Mouse (Mus musculus) heart, embryonic 13.5 days (tissue): ENCODE measurements around the gene Capn15. TPM values are rescaled to one million over a fixed set of nuclear protein-coding genes. Genes with fewer than 3 reads are reported as not detected.

Experiments used
- ATAC-seq: fragments of 200-750 bp; cut with Nextera tagmentation; 2 replicates; pipeline ENCODE4 v1.8.0; 2017; ENCODE audit warnings: moderate TSS enrichment; ENCODE audit not compliant: insufficient number of reproducible peaks, low FRiP score, low TSS enrichment; ENCODE audit errors: extremely low read depth
- H3K27ac ChIP-seq: fragments of 300-500 bp; sonication (generic); replicated peaks from 2 replicates; pipeline ENCODE4 v1.5.1; 2015; ENCODE audit warnings: moderate library complexity, mild to moderate bottlenecking, inconsistent platforms
- H3K27me3 ChIP-seq: fragments of 300-500 bp; sonication (generic); replicated peaks from 2 replicates; pipeline ENCODE4 v1.6.1; 2015; ENCODE audit warnings: mild to moderate bottlenecking, inconsistent platforms
- H3K36me3 ChIP-seq: fragments of 300-500 bp; sonication (generic); 2 replicates; pipeline ENCODE4 v1.6.1; 2015; ENCODE audit warnings: mild to moderate bottlenecking, inconsistent platforms
- H3K4me1 ChIP-seq: fragments of 300-500 bp; sonication (generic); 2 replicates; pipeline ENCODE4 v1.6.1; 2015; ENCODE audit warnings: inconsistent platforms
- H3K4me2 ChIP-seq: fragments of 300-500 bp; sonication (generic); 2 replicates; pipeline ENCODE4 v1.6.1; 2015; ENCODE audit warnings: inconsistent platforms, mild to moderate bottlenecking, moderate library complexity
- H3K4me3 ChIP-seq: fragments of 300-500 bp; sonication (generic); 2 replicates; pipeline ENCODE4 v1.5.1; 2015; ENCODE audit warnings: moderate library complexity, mild to moderate bottlenecking, inconsistent platforms
- H3K9ac ChIP-seq: fragments of 300-500 bp; sonication (generic); 2 replicates; pipeline ENCODE4 v1.6.1; 2015; ENCODE audit warnings: inconsistent platforms, mild to moderate bottlenecking, moderate library complexity
- H3K9me3 ChIP-seq: fragments of 300-500 bp; sonication (generic); 2 replicates; pipeline ENCODE4 v1.6.1; 2016; ENCODE audit warnings: inconsistent platforms
- WGBS: fragments of 180-500 bp; shearing (Covaris S2); methylation state at CpG from one replicate; pipeline ENCODE4 v1.1.7; 2015; ENCODE audit warnings: mixed read lengths; 5-methylcytosine and 5-hydroxymethylcytosine counted together
- polyA plus RNA-seq: library from polyadenylated mRNA; unstranded; fragments of >200 nt; fragmentation: Nextera tagmentation; extraction: Ambion mirVana; gene quantifications from 2 replicates; pipeline ENCODE4 v1.2.1, GENCODE M21; 2015

Capn15 gene
- polyA plus RNA-seq, 1 experiment from 2014 or later: 9.3 TPM

GRCm38 (mm10) chr17:25993489-25993888, 7.9 kb upstream of the Capn15 start:
- H3K9ac ChIP-seq: no peak overlapping the region
- H3K36me3 ChIP-seq: peaks cover 89% of the 10 kb centered on the region
- no peaks in the 10 kb centered on the region for H3K27me3 ChIP-seq
- H3K9me3 ChIP-seq: no peaks in the 10 kb centered on the region
- no peak for ATAC-seq
- H3K27ac ChIP-seq: no peak overlapping the region
- no peak overlapping the region for H3K4me3 ChIP-seq
- 58% methylated on average over 3 of the region's 3 CpGs for WGBS
- H3K4me2 ChIP-seq: no peak overlapping the region
- no peaks in the 10 kb centered on the region for H3K4me1 ChIP-seq

- H3K36me3 ChIP-seq: peaks cover 77% of the 10 kb centered on the region
- 99% methylated on average over 4 of the region's 4 CpGs for WGBS
Measured at GRCm38 (mm10) chr17:25992274-25992673, 6.7 kb upstream of the Capn15 start.

GRCm38 (mm10) chr17:25990331-25990730, 4.7 kb upstream of the Capn15 start:
- H3K27ac ChIP-seq: no peak overlapping the region
- ATAC-seq: no peak
- H3K27me3 ChIP-seq: no peaks in the 10 kb centered on the region
- peaks cover 3% of the 10 kb centered on the region; the same call in 1 of the 2 replicates for H3K4me1 ChIP-seq
- no peak overlapping the region for H3K4me2 ChIP-seq
- no peaks in the 10 kb centered on the region for H3K9me3 ChIP-seq
- H3K36me3 ChIP-seq: peaks cover 59% of the 10 kb centered on the region
- H3K9ac ChIP-seq: no peak overlapping the region
- WGBS: 87% methylated on average over 5 of the region's 5 CpGs
- H3K4me3 ChIP-seq: no peak overlapping the region

More at GRCm38 (mm10) chr17:25992274-25992673, 6.7 kb upstream of the Capn15 start:
- Histone ChIP-seq H3K4me2 (no peak overlapping the region), H3K4me3 (no peak overlapping the region), H3K9me3 (no peaks in the 10 kb centered on the region), H3K9ac (no peak overlapping the region), H3K4me1 (no peaks in the 10 kb centered on the region), H3K27me3 (no peaks in the 10 kb centered on the region), H3K27ac (no peak overlapping the region)
- ATAC-seq: no peak

GRCm38 (mm10) chr17:25984556-25985305, 865 bp downstream of the Capn15 start:
- peak overlapping the region; percentile 95 for H3K9ac ChIP-seq
- H3K9me3 ChIP-seq: no peaks in the 10 kb centered on the region
- H3K27ac ChIP-seq: peak overlapping the region; percentile 89
- WGBS: 11% methylated on average over 17 of the region's 17 CpGs
- H3K4me3 ChIP-seq: peak overlapping the region; percentile 89
- H3K4me1 ChIP-seq: peaks cover 34% of the 10 kb centered on the region
- H3K27me3 ChIP-seq: no peaks in the 10 kb centered on the region
- H3K4me2 ChIP-seq: peak overlapping the region; percentile 90
- peaks cover 8% of the 10 kb centered on the region for H3K36me3 ChIP-seq
- no peak for ATAC-seq

- Histone ChIP-seq H3K4me1 (peaks cover 36% of the 10 kb centered on the region), H3K36me3 (peaks cover 3% of the 10 kb centered on the region; the same call in 1 of the 2 replicates), H3K27ac (no peak overlapping the region), H3K9me3 (no peaks in the 10 kb centered on the region), H3K4me2 (peak overlapping the region; percentile 90), H3K9ac (peak overlapping the region; percentile 95), H3K4me3 (peak overlapping the region; percentile 89), H3K27me3 (no peaks in the 10 kb centered on the region)
- no peak for ATAC-seq
- WGBS: 94% methylated on average over 1 of the region's 1 CpGs
Measured at GRCm38 (mm10) chr17:25984066-25984465, 1.5 kb downstream of the Capn15 start.

- H3K9ac ChIP-seq: no peak overlapping the region
Measured at GRCm38 (mm10) chr17:25982913-25983312, 2.7 kb downstream of the Capn15 start.

GRCm38 (mm10) chr17:25980854-25981253, 4.7 kb downstream of the Capn15 start:
- Histone ChIP-seq H3K4me2 (no peak overlapping the region), H3K4me3 (no peak overlapping the region), H3K36me3 (no peaks in the 10 kb centered on the region), H3K27me3 (no peaks in the 10 kb centered on the region), H3K27ac (no peak overlapping the region), H3K9me3 (no peaks in the 10 kb centered on the region), H3K4me1 (peaks cover 33% of the 10 kb centered on the region), H3K9ac (0 out of 2 replicates have a peak overlapping the region, but pooled peaks have one; percentile 37)
- no peak for ATAC-seq
- WGBS: 83% methylated on average over 5 of the region's 5 CpGs

More at GRCm38 (mm10) chr17:25982913-25983312, 2.7 kb downstream of the Capn15 start:
- WGBS: 90% methylated on average over 3 of the region's 3 CpGs
- no peaks in the 10 kb centered on the region for H3K36me3 ChIP-seq
- no peak overlapping the region for H3K4me2 ChIP-seq
- no peak overlapping the region for H3K4me3 ChIP-seq
- H3K9me3 ChIP-seq: no peaks in the 10 kb centered on the region
- peaks cover 36% of the 10 kb centered on the region for H3K4me1 ChIP-seq
- no peak for ATAC-seq
- H3K27me3 ChIP-seq: no peaks in the 10 kb centered on the region
- no peak overlapping the region for H3K27ac ChIP-seq

GRCm38 (mm10) chr17:25979829-25980738, 5.5 kb downstream of the Capn15 start:
- no peaks in the 10 kb centered on the region for H3K27me3 ChIP-seq
- H3K9me3 ChIP-seq: no peaks in the 10 kb centered on the region
- H3K4me3 ChIP-seq: no peak overlapping the region
- no peak overlapping the region for H3K27ac ChIP-seq
- 87% methylated on average over 5 of the region's 5 CpGs for WGBS
- H3K9ac ChIP-seq: no peak overlapping the region; the same call in 1 of the 2 replicates
- H3K4me1 ChIP-seq: peaks cover 33% of the 10 kb centered on the region
- ATAC-seq: no peak
- H3K4me2 ChIP-seq: no peak overlapping the region
- no peaks in the 10 kb centered on the region for H3K36me3 ChIP-seq

GRCm38 (mm10) chr17:25970954-25971707, 14.5 kb downstream of the Capn15 start:
- Histone ChIP-seq H3K4me2 (no peak overlapping the region), H3K27ac (no peak overlapping the region), H3K36me3 (peaks cover 6% of the 10 kb centered on the region; the same call in 1 of the 2 replicates), H3K9me3 (no peaks in the 10 kb centered on the region), H3K9ac (no peak overlapping the region), H3K27me3 (no peaks in the 10 kb centered on the region), H3K4me1 (peaks cover 21% of the 10 kb centered on the region), H3K4me3 (no peak overlapping the region)
- ATAC-seq: no peak
- WGBS: 82% methylated on average over 4 of the region's 4 CpGs

- Histone ChIP-seq H3K9ac (no peak overlapping the region), H3K9me3 (no peaks in the 10 kb centered on the region), H3K27me3 (no peaks in the 10 kb centered on the region), H3K4me1 (peaks cover 21% of the 10 kb centered on the region), H3K36me3 (peaks cover 6% of the 10 kb centered on the region; the same call in 1 of the 2 replicates), H3K27ac (no peak overlapping the region), H3K4me3 (no peak overlapping the region), H3K4me2 (no peak overlapping the region)
- 94% methylated on average over 9 of the region's 9 CpGs for WGBS
- ATAC-seq: no peak
Measured at GRCm38 (mm10) chr17:25970448-25970847, 15.1 kb downstream of the Capn15 start.
